Mouse (Mus musculus) small intestine, adult 2 months (tissue): ENCODE measurements around the gene Tex13b. TPM values are rescaled to one million over a fixed set of nuclear protein-coding genes. Genes with fewer than 3 reads are reported as not detected.

Source experiments
- H3K27ac ChIP-seq: fragments of 200-500 bp; 2 replicates; pipeline ENCODE4 v1.5.1; 2012; ENCODE audit warnings: low read depth, low read length, control low read depth, inconsistent platforms; ENCODE audit not compliant: insufficient read depth
- H3K27me3 ChIP-seq: fragments of 200-500 bp; 2 replicates; pipeline ENCODE4 v1.6.1; 2012; ENCODE audit warnings: mild to moderate bottlenecking, moderate library complexity, low read length, inconsistent platforms; ENCODE audit not compliant: control insufficient read depth, insufficient read depth
- H3K36me3 ChIP-seq: fragments of 200-500 bp; 2 replicates; pipeline ENCODE4 v1.6.1; 2012; ENCODE audit warnings: mild to moderate bottlenecking, low read length, control low read depth, inconsistent platforms; ENCODE audit not compliant: control insufficient read depth, insufficient read depth
- H3K4me1 ChIP-seq: fragments of 200-500 bp; 2 replicates; pipeline ENCODE4 v1.6.1; 2012; ENCODE audit warnings: low read length, inconsistent platforms, mixed read lengths; ENCODE audit not compliant: control insufficient read depth, insufficient read depth, insufficient read length
- H3K4me3 ChIP-seq: fragments of 200-500 bp; 2 replicates; pipeline ENCODE4 v1.5.1; 2012; ENCODE audit warnings: low read depth, mild to moderate bottlenecking, control low read depth, inconsistent platforms, low read length, moderate library complexity
- CTCF ChIP-seq: fragments of 200-500 bp; IDR thresholded peaks from 2 replicates; pipeline ENCODE4 v1.5.1; 2012; ENCODE audit warnings: low read depth, mild to moderate bottlenecking, control low read depth, inconsistent platforms, low read length, moderate library complexity, mixed read lengths; ENCODE audit not compliant: insufficient replicate concordance, insufficient read length; ENCODE audit errors: extremely low read depth
- POLR2A ChIP-seq: fragments of 200-500 bp; IDR thresholded peaks from 2 replicates; pipeline ENCODE4 v1.6.1; 2012; ENCODE audit warnings: low read depth, mild to moderate bottlenecking, control low read depth, inconsistent platforms, low read length, moderate library complexity
- WGBS: fragments of 180-500 bp; shearing (Covaris S2); methylation state at CpG from one replicate; pipeline ENCODE4 v1.1.7; 2018; 5-methylcytosine and 5-hydroxymethylcytosine counted together
- polyA plus RNA-seq: library from polyadenylated mRNA; depleted of rRNA; stranded (reverse); fragments of >200 nt; gene quantifications from 2 replicates; pipeline ENCODE4 v1.2.3, GENCODE M21; 2012; rRNA removed

Tex13b gene
- polyA plus RNA-seq, 1 experiment = not detected

DNA sequence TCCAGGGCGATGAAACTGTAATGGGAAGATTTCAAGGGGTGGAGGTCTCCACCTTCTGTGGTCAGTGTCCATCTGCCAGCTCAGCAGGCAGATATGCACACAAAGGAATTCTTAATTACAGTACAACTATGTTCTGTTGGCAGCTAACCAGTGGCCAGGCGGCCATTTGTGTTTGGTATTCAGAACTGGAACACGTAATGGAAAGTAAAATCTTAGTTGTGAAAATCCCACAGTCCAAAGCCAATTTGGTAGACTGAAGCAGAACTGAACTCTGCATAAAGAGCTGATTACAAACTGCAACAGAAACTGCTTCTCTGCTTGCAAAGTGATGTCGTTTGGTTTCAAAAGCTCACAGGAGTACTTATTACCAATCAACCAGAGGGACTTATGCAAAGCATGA is 18.5 kb upstream of the Tex13b start:
- no peaks in the 10 kb centered on the region for H3K36me3 ChIP-seq
- no peaks in the 10 kb centered on the region for H3K4me1 ChIP-seq
- TF ChIP-seq POLR2A (no peak), CTCF (no peak)
- H3K4me3 ChIP-seq = no peak overlapping the region
- no peak overlapping the region for H3K27ac ChIP-seq
- WGBS = 65% methylated on average over 4 of the region's 4 CpGs
- no peaks in the 10 kb centered on the region for H3K27me3 ChIP-seq

DNA sequence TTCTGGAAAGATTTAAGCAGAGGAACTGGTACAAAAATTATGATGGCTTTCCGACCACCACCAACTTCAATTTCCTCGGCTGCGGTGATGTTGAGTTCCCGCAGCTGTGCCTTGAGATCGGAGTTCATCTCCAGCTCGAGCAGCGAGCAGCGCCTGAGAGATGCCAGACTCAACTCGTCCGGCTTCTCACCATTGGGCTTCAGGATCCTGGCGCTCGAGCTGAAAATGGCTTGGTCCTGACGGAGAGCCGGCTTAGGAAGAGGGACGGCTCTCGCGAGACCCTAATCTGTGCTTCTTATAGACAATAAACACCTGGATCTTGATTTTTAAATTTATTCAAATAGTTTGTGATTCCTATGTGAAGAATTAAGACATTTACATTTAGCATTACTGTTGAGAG is 9.1 kb upstream of the Tex13b start:
- H3K27ac ChIP-seq = no peak overlapping the region
- H3K4me3 ChIP-seq = no peak overlapping the region
- no peaks in the 10 kb centered on the region for H3K36me3 ChIP-seq
- H3K4me1 ChIP-seq = no peaks in the 10 kb centered on the region
- 72% methylated on average over 17 of the region's 17 CpGs for WGBS
- TF ChIP-seq POLR2A = no peak
- TF ChIP-seq CTCF = no peak
- H3K27me3 ChIP-seq = no peaks in the 10 kb centered on the region

DNA sequence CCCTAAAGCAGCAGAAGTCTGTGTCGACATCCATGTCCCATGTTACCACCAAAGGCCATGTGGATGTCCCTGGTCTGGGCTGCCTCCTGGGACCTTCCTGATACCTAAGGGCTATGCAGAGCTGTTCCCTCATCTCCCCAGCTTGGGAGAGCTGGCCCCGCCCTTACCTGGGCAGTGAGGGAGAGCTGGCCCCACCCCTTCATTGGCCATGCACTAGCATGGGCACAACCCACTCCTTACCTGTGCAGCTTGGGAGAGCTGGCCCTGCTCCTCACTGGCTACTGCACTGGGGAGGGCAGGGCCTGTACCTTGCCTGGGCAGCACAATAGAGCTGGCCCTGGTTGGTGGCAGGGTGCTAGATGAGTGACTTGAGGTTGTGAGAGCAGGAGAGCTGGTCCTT is 7.9 kb downstream of the Tex13b start:
- H3K4me1 ChIP-seq = no peaks in the 10 kb centered on the region
- 65% methylated on average over 2 of the region's 2 CpGs for WGBS
- no peaks in the 10 kb centered on the region for H3K27me3 ChIP-seq
- TF ChIP-seq POLR2A (no peak), CTCF (no peak)
- H3K27ac ChIP-seq = no peak overlapping the region
- no peaks in the 10 kb centered on the region for H3K36me3 ChIP-seq
- H3K4me3 ChIP-seq = no peak overlapping the region

DNA sequence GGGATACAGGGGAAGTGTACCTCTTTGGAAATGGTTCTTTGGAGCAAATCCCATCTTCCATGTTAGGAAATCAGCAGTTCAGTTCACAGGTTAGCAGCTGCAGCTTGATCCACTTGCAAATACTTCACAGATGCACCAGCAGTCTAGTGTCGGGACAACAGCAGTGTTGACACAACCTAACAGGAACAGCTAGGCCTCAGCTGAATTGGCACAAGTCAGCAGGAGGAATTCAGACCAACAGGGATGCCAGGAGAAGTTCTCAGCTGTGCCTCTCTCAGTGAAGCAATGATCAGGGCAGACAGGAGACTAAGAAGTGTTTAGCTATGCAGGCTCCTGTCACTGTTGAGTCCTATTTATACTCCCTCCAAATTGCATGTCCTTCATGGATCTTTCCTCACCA is 43.4 kb downstream of the Tex13b start:
- no peak for TF ChIP-seq POLR2A
- TF ChIP-seq CTCF = no peak
- no peaks in the 10 kb centered on the region for H3K4me1 ChIP-seq
- H3K4me3 ChIP-seq = no peak overlapping the region
- WGBS = 47% methylated on average over 1 of the region's 1 CpGs
- H3K27ac ChIP-seq = no peak overlapping the region
- H3K36me3 ChIP-seq = no peaks in the 10 kb centered on the region
- no peaks in the 10 kb centered on the region for H3K27me3 ChIP-seq

Other genes starting within 250 kb of the Tex13b start
- 23.1 and 58.3 TPM in 2 replicates for gene Tsc22d3, start 212.8 kb downstream of the Tex13b start, polyA plus RNA-seq
- gene Mid2, start 148.8 kb downstream of the Tex13b start, polyA plus RNA-seq = 5.4 TPM in 2 replicates
- gene Vsig1, start 94.2 kb upstream of the Tex13b start, polyA plus RNA-seq = 15.3 TPM in 1 of 2 replicates, not detected in the other
- 0.84 and 1.6 TPM in 2 replicates for gene Psmd10, start 143.3 kb upstream of the Tex13b start, polyA plus RNA-seq
- gene Atg4a, start 143.5 kb upstream of the Tex13b start, polyA plus RNA-seq = 0.23 and 1.1 TPM in 2 replicates